Mouse (Mus musculus) thymus, postnatal 10 days (tissue): Measurements from ENCODE around the gene Gm28036.

Source experiments
- DNase-seq, 2 experiments: peaks; one replicate each; pipeline ENCODE4 v3.0.0; 2021; ENCODE audit warnings: low spot score in 2 of 2

The Gm28036 gene

DNA sequence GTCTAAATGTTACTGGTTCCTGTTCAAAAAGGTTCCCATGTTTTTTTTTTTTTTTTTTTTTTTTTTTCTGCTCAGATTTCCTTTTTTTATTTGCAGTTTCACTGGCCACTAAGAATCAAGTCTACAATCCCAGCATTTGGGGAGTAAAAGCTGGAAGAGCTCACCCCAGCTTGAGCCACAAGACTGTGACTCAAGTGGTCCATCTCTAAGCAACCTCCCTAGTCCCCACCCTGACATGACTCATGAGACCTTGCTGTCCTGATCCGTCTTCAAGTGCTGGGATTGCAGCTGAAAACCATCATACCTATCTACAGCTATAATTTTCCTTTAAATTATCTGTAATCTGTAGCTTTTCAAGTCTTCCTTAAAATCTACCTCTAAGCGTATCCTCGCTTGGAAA is 42.4 kb downstream of the Gm28036 start:
- no peak for DNase-seq

DNA sequence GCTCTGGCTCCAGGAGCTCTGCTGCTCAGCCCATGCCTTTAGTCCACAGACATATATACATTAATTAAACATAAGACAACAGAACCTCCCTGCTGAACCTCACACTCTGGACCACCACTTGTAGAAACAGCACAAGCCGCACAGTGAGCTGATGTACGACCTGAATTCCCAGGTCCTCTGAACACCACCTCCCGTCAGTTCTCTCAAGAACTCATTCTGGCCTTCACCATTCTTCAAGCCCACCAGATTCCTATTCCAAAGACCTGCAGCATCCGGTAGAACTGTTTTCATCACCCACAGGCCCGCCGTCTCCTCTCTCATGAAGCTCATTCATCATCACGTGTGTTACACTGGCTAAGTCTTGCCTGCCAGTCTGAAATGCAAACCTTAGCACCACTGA is 46.5 kb downstream of the Gm28036 start:
- DNase-seq = no peak

DNA sequence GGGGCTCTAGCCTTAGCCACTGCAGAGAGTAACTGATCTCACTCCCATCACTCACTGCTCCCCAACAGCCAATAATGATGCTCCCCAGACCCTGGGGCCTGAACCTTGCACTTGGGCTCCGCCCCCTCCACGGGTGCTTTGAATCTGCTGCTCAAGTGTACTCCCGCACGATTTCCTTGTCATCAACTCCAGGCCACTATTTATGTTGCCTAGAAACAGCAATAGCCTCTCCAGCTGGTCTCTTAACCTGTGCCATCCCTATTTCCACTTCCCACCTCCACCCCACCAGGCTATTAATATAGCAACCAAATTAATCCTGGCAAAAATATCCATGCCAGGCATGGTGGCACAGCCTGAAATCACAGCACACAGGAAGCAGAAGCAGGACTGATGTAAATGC is 47.2 kb downstream of the Gm28036 start:
- no peak for DNase-seq

DNA sequence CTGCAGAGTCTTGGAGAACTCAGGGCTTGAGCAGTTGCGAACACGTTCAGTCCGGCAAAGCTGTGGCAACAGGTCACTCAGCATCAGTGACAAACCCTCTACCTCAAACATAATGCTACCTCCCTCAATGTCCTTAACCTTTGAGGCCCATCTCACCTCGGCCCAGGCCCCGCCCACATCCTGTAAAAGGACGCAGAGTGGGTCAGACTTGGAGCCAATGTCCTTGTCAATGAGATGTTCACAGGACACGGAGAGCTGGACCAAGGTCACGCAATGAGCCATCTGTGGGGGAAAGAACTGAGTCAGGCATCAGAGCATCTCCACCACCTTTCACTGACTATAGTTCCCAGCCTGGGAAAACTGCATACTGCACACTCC is 47.7 kb downstream of the Gm28036 start:
- DNase-seq = no peak

DNA sequence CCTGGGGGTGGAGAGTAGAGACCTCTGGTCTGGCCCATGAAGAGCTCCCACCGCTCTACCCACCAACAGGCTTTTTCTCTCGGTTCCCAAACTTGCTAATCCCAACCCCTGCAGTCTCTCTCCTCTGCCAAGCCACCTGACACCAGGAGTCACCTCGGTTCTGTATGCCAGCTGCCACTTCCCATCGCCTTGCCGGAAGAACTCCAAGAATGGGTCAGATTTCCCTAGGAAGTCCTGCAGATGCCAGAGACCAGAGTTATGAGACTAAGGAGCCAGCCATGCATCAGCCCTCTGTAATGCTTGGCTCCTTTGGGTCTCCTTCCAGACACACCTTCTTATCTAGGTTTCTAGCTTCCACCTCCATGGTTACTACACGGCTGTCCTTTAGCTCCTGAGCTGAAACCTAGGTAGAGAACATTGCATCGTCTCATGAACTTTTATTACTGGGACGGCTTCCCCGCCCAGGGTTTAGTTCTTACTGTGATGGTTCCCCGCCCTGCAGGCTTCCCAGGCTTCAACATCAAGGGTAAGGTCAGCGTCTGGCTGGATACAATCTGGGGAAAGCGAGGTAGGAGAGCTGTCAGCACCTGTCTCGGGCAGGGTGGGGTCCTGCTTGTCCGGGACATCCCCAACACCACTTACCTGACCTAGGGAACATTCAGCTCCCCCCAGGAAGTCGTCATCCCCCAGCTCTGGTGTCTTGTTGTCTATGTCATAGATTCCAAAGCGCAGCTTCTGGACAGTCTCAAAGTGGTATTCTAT is 48.3 kb downstream of the Gm28036 start:
- no peak for DNase-seq

DNA sequence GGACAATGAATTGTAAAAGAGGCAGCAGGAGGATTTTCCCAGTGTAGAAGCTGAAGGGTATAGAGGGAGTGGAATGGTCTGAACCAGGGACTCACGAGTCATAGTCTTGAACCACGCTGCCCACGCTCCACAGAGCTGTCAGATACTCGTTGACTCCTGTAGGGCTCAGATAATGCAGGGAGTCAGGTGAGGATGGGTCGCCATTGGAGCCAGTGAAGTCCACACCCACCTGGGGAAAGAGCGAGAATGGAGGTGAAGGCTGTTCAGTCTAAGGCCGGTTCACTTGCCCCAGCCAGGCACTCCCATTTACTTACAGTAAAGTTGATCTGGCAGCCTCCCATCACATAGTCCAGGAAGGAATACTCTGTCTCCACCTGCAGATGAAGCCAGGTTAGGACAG is 49.4 kb downstream of the Gm28036 start:
- DNase-seq = no peak

DNA sequence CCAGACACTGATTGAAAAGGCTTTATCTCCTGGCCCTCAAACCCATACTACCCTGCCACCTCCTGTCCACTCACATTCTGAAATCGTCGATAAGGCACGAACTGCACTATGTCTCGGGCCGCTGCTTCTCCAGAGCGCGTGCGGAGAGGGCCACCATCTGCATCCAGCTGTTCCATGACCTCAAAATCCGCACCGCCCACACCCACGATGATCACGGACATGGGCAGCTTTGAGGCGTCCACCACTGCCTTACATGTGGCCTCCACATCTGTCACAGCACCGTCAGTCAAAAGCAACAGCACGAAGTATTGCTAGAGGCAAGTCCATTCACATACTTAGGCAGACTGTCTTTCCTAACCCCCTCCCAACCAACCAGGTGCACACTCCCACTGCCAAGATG is 53.2 kb downstream of the Gm28036 start:
- no peak for DNase-seq

DNA sequence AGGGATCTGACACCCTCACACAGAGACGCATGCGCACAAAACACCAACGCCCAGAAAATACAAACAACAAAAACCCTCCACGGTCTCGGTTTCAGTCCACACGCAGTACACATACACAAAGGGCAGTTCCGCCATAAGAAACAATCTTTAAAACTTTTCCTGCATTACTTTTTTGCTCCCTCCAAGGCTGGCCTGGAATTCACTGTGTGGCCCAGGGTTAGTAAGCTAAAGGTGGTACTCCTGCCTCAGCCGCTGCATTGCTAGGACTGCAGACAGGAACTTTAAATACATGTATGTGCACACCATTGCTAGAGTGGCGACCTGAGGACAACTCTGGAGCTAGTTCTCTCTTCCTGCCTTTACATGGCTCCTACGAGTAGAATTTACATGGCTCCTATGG is 55.7 kb downstream of the Gm28036 start:
- no peak for DNase-seq

DNA sequence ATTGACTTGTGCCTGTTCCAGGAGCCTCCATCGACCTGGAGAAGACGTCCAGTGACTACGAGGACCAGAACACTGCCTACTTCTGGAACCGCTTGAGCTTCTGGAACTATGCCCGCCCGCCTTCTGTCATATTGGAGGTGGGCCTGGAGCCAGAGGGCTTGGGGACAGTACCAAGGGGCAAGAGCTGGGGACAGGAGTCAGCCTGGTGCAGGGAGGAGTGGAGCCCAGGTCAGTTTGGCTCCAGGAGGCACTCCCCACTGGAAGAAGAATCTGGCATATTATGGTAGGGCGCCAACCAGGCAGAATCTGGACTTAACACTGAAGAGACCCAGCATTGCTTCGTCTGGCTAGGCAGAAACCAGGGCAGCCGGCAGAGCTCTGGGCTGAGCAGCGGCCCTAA is 59.0 kb downstream of the Gm28036 start:
- no peak for DNase-seq

DNA sequence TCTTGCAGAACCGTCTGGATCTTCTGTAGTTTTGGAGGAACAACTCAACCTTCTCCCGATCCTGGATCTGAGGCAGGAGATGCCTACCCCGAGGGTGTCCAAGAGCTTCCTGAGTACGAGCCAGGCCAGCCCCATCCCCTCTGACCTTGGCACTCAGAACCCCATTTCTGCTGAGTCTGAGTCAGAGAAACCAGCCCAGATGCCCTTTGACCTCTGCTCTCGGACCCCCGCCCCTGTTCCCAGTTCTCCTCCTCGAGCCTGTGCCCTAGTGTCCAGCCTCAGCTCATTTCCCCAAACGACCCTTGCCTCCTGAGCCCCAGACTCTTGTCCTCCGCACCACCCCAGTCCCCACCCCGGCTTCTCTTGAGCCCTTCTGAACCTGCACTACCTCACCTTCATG is 60.8 kb downstream of the Gm28036 start:
- no peak for DNase-seq

DNA sequence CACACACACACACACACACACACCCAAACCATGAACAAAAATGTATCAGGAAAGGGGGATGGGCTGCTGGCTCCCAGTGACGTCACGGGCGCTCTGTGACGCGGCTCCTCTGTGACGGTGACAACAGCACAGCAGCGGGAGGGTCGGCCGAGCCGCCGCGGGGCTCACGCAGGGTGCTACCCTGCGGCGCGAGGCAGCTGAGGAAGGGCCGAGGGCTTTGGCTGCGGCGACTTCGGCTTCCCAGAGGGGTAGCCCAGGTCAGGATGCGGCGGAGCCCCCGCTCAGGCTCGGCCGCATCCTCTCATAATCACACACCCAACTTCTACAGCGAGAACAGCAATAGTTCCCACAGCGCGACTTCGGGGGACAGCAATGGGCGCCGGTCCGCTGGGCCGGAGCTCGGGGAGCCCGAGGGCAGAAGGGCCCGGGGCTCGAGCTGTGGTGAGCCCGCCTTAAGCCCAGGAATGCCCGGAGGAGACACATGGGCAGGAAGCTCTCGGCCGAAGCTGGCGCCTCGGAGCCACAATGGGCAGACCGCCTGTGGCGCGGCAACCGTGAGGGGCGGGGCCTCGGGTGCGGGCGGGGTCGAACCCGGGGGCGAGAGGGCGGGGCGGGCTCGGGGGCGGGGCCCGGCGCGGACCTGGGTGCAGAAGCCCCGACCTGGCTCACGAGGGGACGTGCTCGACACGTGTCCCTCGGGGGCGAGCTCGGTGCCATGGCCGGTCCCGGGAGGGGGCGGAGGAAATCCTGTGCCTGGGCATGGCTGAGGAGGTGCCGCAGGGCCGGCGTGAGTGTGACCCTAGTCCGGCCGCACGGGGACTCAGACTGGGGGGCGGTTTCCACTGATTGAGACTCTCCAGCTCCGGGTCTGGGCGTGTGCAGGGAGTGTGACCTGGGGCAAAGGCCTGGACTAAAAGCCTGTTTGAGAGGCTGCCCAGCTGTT is 61.5 kb downstream of the Gm28036 start, which contains the start of gene Spag4:
TSS of gene Spag4 (plus strand) at position 77 of the 943 bp plus-strand sequence.
- peak; percentile 55 to 74 for DNase-seq

DNA sequence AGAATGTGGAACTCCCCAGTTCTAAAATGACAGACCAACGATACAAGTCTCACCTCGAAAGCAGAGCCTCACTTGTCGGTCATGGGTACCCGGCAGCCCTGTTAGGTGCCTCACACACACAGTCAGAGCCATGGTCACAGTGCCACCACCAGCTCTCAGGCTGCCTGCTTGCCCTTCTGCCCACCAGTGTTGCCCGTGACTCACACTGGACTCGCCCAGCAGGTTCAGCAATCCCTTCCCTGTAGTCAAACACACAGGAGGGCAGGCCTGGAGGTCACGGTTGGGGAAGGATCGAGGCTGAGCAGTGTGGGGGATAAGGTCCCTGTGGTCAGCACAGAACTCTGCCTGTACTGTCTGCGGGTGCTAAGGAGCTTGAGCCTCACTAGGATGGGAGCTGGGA is 74.1 kb downstream of the Gm28036 start, which contains the start of gene Fer1l4:
TSS of gene Fer1l4 (minus strand) at position 132 of the 400 bp plus-strand sequence.
- no peak for DNase-seq

DNA sequence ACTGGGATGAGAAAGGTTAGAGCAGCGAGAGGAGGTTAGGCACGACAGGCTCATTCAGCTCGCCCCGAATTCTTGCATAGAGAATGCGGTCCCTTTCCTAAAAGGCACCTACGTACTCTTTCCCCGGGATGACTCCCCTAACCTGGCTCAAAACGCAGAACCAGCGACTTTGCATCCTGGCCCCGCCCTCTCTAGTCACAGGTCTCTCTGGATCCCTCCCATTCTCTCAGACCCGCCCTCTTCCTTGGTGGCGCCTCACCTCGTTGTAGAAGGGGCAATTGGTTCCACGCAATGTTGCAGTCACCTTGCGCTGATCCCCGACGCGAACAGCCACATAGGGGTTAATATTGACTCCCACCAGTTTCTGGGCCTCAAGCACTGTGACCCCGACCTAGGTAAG is 79.0 kb downstream of the Gm28036 start:
- DNase-seq = peak in 1 of 2 experiments; percentile 34

DNA sequence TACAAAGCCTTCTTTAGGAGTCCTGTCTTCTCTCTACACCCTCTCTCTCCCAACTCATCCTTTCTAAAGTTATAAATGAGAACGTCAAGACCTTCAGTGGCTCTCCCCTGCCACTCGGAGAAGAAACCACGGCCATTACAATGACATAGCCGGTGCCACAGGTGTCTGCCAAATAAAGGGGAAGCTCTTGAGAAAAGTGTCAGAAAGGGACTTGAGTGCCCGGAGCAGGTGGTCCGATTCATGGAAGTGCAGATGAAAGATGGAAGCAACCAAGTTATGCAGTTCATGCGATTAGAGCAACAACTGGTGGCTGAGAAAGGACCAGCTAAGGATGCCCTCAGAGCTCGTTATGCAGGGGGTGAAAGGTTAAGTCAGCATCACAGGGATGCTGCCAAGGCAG is 84.0 kb downstream of the Gm28036 start:
- no peak for DNase-seq

DNA sequence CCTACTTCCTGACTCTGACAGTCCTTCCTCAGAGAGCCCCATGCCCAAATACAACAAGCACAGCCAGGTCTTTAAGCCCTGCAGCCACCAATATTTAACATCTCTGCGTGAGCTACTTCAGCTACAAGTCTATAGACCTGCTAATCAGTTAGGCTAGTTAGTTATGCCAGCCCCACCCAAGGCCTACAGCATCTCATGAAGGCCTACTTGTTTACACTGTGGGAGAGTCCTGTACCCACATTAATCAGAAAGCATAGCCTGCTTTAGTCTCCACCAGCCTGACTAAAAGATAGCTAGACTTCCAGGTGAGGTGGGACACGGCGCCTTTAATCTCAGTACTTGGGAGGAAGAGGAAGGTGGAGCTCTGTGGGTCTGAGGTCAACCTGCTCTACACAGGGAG is 87.5 kb downstream of the Gm28036 start:
- no peak for DNase-seq

DNA sequence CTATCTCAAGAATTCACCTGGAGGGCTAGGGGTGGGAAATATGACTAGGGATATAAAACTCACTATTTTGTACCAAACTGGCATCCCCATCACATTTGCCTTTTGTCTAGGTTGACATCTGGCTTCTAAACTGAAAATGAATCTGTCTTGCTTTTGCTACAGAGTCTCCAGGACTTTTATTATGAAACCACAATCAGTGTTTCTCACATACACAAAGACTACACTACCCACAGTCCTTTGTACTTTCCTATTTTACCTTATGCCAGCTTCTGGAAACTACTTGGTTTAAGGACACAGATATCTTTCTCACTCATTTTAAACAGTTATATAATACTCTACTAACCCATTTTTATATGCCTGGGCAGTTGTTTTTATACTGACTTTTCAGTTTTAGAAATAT is 101.4 kb downstream of the Gm28036 start:
- DNase-seq = no peak
